Mouse (Mus musculus) thymus, postnatal 10 days (tissue): ENCODE measurements around the gene Ankrd34a.
A peak's percentile ranks its signal among the peaks of the same experiment; 100 is the strongest.
"Not testable (repeated sequence)": the region's sequence is repeated elsewhere in the genome, so short reads cannot be mapped to it uniquely, and the experiment has no call there.

Experiments used
- DNase-seq, 2 experiments: peaks; one replicate each; pipeline ENCODE4 v3.0.0; 2021; ENCODE audit warnings: low spot score in 2 of 2

Gene Ankrd34a

GRCm38 (mm10) chr3:96579885-96580454 is 16.5 kb upstream of the Ankrd34a start:
- DNase-seq: peak; percentile 77 to 92

- DNase-seq: no peak
Observed at GRCm38 (mm10) chr3:96581141-96581540, 15.3 kb upstream of the Ankrd34a start.

GRCm38 (mm10) chr3:96581771-96582515 is 14.5 kb upstream of the Ankrd34a start:
- DNase-seq: no peak

GRCm38 (mm10) chr3:96583386-96583785 is 13.1 kb upstream of the Ankrd34a start:
- no peak for DNase-seq

- no peak for DNase-seq
Observed at GRCm38 (mm10) chr3:96590657-96591056, 5.8 kb upstream of the Ankrd34a start.

GRCm38 (mm10) chr3:96593374-96593773 is 3.1 kb upstream of the Ankrd34a start:
- no peak for DNase-seq

- DNase-seq: peak; percentile 91
Observed at GRCm38 (mm10) chr3:96593790-96594560, 2.5 kb upstream of the Ankrd34a start, which contains the start of gene Polr3gl. Gene Polr3gl (minus strand): TSS chr3:96594181.

- no peak for DNase-seq
Observed at GRCm38 (mm10) chr3:96594851-96595250, 1.6 kb upstream of the Ankrd34a start.

- no peak for DNase-seq
Observed at GRCm38 (mm10) chr3:96595661-96596060, 775 bp upstream of the Ankrd34a start.

- no peak for DNase-seq
Observed at GRCm38 (mm10) chr3:96596855-96597254, 419 bp downstream of the Ankrd34a start.

- no peak for DNase-seq
Observed at GRCm38 (mm10) chr3:96597435-96597891, 1.0 kb downstream of the Ankrd34a start.

GRCm38 (mm10) chr3:96598156-96599068 is 2.0 kb downstream of the Ankrd34a start:
- no peak for DNase-seq

- no peak for DNase-seq
Observed at GRCm38 (mm10) chr3:96599069-96599393, 2.6 kb downstream of the Ankrd34a start.

- no peak for DNase-seq
Observed at GRCm38 (mm10) chr3:96599411-96599810, 3.0 kb downstream of the Ankrd34a start.

GRCm38 (mm10) chr3:96600639-96601250 is 4.3 kb downstream of the Ankrd34a start, which contains the start of gene Lix1l:
Gene Lix1l (plus strand): TSS chr3:96601149.
- peak; percentile 83 to 85 for DNase-seq

- DNase-seq: no peak
Observed at GRCm38 (mm10) chr3:96601251-96601787, 4.9 kb downstream of the Ankrd34a start.

- no peak for DNase-seq
Observed at GRCm38 (mm10) chr3:96601941-96602703, 5.7 kb downstream of the Ankrd34a start.

GRCm38 (mm10) chr3:96602704-96603084 is 6.3 kb downstream of the Ankrd34a start:
- no peak for DNase-seq

- no peak for DNase-seq
Observed at GRCm38 (mm10) chr3:96603311-96603710, 6.9 kb downstream of the Ankrd34a start.

GRCm38 (mm10) chr3:96606007-96606406 is 9.6 kb downstream of the Ankrd34a start:
- DNase-seq: not testable (repeated sequence)
